Mouse (Mus musculus) adrenal gland, postnatal 36 days (tissue): ENCODE data around the gene Gpm6b. TPM values are rescaled to one million over a fixed set of nuclear protein-coding genes. Genes with fewer than 3 reads are reported as not detected.

Experiments used
- DNase-seq, 2 experiments: peaks; one replicate each; pipeline ENCODE4 v3.0.0; 2021; ENCODE audit warnings: mixed read lengths in 1 of 2
- long read RNA-seq, 2 experiments: library from polyadenylated mRNA; stranded (forward); transcript quantifications; one replicate each; pipeline ENCODE4 v2.0.0; 2021; ENCODE audit warnings: borderline sequencing depth in 2 of 2
- total RNA-seq, 2 experiments: library from RNA; stranded (reverse); gene quantifications; 2 replicates each; pipeline ENCODE4 v1.2.3; 2021

The Gpm6b gene
- total RNA-seq = 1 to 10 TPM; 6.0 to 6.9 TPM
- long read RNA-seq, experiment 1, full-length matches to known transcripts = 7 of 8 reads
- long read RNA-seq, experiment 1, partial matches to known transcripts = 1 of 8 reads
- long read RNA-seq, experiment 1, other reads (novel, unspliced or antisense) = 0 of 8 reads
- long read RNA-seq, experiment 2, full-length matches to known transcripts = 1 of 1 reads
- long read RNA-seq, experiment 2, partial matches to known transcripts = 0 of 1 reads
- long read RNA-seq, experiment 2, other reads (novel, unspliced or antisense) = 0 of 1 reads

DNA sequence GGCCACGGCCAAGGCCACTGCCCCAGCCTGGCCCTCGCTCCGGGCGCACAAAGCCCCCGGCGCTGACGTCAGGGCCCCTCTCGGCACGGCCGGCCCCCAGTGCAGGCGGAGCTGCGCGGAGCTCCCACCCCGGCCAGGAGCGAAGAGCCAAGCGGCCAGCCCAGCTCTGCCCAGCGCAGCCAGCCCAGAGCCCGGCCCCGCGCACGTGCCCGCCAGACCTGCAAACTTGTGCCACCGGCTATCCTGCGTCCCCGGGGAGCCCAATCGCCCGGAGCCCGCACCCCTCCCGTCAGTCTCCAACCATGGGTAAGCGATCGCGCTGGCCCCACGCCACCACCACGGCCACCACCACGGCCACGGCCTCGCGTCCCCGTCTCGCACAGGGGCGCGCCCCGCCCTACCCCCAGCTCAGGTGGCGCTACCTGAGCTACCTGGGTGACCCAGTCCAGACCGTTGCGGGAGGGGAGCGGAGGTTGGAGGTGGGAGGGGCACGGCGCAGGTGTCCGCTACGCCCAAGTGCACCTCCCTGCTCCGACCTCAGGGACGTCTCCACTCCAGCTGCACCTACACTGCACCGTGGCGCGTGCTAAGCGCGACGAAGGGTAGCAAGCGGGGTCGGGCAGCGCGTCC lies at the start of gene Gpm6b:
Gene Gpm6b, plus strand, starts transcription at position 81 of the 630 bp plus-strand sequence.
- peak; percentile 46 to 48 for DNase-seq

DNA sequence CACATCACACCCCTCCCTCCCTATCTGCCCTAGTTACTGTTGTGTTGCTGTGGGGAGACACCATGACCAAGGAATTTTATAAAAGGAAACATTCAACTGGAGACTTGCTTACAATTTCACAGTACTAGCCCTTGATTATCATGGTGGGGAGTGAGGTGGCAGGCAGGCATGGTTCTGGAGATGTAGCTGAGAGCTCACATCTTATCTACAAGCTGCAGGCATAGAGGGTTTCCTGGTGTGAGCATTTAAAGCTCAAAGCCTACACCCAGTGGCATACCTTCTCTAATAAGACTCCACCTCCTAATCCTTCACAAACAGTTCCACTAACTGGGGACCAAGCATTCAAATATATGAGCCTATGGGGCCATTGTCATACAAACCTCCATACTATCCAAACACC lies 42.4 kb upstream of the Gpm6b start:
- no peak for DNase-seq

DNA sequence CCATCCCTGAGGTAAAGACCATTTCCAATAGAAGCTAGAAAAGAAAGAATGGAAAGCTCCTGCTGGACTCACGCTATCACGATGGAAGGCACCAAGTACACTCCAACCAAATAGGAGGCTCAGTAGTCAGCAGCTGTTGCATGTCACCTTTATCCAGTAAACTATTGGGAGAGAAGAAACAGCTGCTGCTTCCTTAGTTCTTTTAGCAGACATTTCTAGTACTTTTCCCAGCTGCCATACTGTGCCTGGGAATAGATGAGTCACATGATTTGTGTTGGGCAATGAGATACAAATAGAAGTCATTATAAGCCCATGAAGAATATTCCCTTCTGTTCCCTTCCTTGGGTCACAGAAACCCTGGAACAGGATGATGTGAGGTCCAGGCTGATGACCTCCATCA lies 40.4 kb upstream of the Gpm6b start:
- DNase-seq = no peak

DNA sequence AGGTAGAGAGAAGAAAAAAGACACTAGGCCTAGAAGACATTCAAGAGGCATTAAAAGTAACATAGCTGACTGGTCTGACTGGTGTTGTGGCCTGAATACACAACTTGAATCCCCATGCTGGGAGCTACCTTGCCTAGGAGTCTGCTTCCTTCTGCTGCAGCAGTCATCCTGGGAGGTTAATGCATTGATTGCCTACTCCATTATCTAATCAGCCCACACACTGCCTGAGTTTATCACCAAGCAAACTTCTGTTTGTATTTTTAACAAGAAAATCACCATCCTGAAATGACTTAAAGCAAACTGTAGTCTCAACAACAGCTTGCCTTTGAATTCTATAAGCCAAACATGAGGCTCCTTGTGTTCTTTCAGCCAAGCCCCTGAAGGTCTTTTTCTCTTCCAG lies 38.9 kb upstream of the Gpm6b start:
- DNase-seq = no peak

DNA sequence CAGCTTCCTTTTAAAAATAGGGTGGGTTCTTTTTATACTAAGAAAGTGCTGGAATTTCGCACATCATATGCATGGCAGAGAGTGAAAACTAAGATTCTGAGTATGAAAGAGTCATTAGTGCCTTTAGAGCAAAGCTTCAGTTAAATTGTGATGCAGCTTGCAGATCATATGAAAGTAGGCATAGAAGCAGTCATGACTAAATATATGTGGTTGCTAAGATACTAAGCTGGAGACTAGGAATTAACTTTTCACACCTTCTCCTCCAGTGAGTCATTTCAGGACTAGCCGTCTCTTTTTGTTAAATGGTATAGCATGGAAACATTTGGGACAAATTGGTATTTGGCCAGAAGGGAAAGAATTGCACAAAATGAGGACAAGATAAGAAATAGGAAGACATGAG lies 24.1 kb upstream of the Gpm6b start:
- no peak for DNase-seq

DNA sequence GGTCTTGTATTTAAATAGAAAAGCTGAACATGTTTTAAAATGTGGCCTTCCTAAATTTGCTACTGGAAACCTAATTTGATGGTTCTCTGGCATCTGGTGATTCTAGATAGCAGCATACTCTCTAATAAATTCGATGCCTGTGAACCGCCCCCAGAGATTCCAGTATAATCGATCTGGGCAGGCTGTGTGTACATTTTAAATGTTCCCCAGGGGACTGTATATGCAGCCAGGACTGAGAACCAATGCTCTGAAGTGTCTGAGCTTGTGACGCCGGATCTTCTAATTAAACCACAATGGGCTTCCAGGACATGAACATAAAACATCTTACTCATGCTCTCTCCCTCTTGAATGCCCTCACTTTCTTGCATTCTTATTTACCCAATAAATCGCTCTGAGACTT lies 22.5 kb upstream of the Gpm6b start:
- no peak for DNase-seq

DNA sequence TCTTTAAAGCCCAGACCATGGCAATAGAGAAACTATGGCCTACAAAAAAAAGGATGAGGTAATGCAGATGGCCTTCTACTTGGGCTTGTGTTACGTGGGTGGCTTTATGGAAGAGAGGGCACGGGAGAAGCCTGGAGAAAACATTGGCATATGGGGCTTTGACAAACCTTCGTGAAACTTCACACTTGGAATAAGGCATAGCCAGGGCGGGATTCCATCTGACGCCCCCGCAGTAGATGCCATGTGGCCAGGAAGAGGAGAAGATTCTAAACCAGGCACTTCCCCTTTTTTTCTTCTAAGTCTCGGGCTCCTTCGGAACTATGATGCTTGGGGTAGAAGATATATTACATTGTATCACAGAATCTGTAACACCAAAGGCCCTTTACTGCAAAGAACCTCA lies 22.0 kb upstream of the Gpm6b start:
- DNase-seq = no peak

DNA sequence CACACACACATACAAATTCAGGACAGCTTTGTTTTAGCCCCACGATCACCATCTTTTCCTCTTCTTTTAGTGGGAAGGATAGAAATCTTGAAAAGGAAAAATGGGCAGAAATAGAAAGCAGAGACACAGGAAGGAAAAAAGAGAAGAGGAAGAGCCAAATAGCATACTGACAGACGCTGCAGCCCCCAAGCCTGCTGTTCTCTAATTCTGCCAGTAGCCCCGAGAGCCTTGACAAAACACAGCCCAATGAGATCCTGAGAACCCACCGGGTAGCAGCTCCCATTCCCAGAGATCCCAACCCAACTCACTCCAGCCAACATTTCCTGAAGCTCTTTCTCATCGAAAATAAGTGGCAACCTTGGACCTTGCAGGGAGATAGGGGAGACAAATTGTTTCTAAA lies 19.4 kb upstream of the Gpm6b start:
- no peak for DNase-seq

DNA sequence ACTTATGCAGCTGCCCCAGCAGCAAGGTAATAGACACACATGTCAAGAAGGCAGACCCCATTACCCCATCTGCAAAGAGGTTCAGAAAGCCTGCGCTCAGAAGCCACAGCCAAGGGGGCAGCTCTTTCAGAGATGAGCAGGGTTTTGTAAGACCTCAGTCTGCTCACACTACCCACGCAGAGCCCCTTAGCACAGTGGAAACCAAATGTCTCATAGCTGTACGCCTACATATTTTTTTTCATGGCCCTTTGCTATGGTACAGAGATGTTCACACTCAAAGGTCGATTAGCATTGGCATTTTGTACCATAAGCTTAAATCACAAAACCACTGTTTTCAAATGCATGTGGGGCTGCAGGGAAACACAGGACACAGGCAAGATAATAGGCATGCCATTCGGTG lies 11.9 kb upstream of the Gpm6b start:
- no peak for DNase-seq

DNA sequence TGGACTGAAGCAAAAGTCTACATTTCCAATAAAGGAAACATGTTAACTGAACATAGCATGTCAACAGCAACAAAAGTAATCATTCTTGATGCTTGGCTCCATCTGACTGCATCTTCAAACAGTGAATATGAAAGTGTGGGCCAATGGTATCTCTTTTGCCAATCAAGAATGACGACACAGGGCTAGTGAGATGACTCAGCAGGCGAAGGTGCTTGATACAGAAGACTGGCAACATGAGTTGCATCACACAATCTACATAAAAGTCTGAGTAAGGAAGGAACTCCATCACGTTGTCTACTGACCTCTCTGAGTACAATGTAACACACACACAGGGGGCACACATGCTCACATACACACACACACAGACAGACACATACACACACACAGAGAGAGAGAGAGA lies 9.0 kb upstream of the Gpm6b start:
- no peak for DNase-seq

DNA sequence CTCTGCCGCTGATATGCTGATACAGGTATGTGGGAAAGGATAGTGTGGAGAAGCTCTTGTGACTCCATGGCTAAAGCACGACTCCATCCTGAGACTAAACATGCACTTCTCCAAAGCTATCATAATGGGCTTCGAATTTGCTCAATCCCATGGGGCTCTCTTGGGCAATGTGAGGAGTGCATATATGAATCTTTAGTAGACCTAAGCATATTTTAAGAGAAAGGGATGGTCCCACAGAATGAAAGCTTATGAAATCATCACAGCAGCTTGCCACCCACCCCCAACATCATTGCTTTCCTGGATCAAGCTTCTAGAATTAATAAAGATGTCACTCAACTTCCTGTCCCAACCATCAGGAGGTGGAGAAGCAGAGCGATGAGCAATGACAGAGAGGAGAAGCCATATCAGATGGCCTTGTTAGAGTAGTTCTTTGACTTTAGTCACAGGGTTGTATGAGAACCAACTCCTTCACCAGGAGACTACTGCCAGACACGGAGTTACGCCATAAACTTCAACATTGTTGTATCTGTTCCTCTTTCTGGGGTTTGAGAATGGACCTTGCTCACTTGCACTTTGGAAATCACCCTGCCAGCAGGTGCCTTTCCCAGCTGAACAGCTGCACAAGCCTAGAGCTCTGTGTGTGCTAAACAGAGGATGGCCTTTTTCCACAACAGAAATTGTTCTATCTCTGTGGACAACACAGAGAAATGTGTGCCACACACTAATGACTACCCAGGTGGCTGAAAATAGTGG lies 8.0 kb upstream of the Gpm6b start:
- DNase-seq = no peak

DNA sequence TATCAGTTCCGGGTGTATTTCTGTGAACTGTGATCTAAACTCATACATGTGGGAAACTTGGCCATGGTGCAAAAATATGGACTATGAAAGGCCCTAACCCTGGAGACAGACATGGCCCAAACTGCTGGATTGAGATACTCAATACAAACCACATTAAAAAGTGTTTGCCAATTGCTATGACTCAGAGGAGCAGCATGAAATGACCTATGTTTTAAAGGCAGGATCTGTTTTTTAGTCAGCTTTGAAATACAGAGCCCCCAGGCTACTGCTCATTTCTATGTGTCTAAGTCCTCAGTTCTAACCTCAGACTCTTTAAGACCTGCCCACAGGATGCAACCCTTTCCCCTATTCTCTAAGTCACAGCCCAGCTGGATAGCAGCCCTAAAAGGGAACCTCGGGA lies 2.6 kb upstream of the Gpm6b start:
- no peak for DNase-seq

DNA sequence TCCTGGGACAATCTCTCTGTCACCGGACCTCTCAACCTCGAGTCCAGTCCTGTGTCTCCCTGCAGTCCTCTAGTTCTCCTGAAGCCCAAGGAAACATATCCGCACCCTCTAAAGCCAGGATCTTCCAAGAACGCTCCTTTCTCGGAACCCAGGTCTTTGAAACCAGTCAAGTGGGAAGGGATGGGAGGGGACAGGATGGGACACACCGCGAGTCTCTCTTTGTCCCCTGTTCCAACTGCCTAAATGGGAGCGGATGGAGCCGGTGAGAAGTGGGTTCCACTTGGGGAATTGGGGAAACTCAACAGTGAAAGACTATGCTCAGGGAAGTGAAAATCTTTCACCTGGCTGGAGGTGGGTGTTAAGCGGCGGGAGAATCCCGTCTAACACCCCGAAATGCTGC lies 809 bp downstream of the Gpm6b start:
- no peak for DNase-seq

DNA sequence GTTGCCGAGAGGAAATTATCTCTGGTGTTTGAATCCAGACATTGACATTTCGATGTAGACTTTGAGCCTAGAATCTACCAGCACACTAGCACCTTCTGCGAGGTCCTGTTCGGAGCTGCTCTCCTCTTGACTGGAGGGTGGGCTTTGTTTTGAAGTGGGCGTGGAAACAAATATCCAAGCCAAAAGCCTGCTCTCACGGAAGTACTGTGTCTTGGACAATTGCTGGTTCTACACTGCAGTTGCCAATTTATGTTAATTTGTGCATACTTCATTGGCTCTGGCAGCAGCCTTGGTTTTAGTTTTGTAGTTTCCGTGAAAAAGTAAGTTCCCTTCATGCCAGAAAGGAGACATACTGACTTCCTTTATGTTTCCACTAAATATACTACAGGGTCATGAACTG lies 2.0 kb downstream of the Gpm6b start:
- DNase-seq = no peak

DNA sequence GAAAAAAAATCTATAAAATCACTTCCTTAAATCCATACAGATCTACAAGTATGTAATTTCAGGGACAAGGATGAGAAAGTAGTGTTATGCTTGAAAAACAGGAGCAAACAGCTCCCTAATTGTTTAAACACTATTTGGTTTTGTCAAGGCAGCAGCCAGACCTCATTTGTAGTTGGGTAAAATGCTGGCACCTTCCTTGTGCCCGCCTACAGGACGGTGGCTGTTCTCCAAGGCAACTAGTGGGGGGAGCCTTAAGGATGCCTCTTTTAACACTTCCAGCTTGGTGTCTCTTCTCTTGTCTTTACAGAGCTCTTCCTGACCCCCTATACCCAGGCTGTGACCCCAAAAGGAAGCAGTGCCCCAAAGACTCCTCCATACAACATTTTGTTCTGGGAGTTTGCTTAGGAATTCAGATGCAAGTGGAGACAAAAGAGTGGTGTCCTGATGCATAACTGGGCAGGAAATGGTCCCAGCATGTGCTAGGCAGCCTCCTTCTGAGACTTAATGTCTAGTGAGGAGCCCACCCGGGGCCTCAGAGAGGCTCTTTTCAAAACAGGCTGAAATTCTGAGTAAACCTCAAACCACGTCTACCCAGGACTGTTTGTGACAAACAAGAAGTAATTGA lies 4.7 kb downstream of the Gpm6b start:
- DNase-seq = no peak

DNA sequence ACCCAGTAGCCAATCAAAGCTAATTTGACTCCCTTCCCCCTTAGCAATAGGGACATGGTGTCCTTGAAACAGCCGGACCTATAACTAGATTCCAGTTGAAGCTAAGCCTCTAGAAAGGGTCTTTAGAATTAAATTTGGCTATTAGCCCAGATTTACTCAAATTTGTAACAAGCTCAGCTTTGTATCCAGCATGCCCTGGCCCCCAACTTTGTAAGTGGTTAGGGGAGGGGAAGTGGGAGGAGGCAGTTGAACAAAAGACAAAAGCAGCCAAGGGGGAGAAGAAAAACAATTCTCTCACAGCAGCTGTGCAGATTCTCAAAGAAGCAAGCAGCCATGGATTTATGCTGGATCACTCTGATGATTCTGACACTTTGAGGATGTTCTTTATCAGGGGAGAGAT lies 32.8 kb downstream of the Gpm6b start:
- no peak for DNase-seq

DNA sequence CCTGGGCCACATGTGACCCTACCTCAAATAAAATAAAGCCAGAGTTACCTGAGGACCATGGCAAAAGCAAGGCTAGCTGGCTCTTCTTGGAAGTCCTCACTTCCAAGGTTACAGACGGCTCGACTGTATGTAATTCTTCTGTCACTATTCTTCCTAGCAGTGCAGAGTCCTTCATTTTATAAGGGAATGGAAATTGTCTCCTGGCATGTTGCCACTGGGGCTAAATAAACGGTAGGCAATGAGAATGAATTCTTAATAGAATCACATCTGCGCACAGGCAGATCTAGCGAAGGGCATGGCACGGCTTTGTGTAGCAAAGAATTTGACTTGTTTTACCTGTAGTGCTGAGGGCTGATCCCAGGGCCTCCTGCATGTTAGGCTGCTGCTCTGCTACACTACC lies 33.9 kb downstream of the Gpm6b start:
- DNase-seq = no peak

DNA sequence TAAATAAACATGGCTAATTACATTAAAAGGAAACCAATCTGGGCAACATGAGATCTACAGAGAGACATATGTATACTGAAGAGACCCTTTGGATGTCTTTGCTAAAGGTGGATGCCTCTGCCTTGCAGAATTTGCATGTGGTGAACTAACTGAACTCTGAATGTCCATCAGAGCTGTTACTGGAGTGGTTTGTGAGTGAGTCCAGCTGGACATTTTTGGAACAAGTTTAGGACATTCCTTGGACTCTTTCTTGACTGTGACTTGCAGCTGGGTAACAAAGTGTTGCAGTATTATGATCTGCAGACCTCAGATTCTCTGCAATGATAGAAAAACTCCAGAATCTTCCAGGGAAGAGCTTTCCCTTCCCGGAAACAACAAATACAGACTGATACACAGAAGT lies 41.1 kb downstream of the Gpm6b start:
- DNase-seq = no peak

DNA sequence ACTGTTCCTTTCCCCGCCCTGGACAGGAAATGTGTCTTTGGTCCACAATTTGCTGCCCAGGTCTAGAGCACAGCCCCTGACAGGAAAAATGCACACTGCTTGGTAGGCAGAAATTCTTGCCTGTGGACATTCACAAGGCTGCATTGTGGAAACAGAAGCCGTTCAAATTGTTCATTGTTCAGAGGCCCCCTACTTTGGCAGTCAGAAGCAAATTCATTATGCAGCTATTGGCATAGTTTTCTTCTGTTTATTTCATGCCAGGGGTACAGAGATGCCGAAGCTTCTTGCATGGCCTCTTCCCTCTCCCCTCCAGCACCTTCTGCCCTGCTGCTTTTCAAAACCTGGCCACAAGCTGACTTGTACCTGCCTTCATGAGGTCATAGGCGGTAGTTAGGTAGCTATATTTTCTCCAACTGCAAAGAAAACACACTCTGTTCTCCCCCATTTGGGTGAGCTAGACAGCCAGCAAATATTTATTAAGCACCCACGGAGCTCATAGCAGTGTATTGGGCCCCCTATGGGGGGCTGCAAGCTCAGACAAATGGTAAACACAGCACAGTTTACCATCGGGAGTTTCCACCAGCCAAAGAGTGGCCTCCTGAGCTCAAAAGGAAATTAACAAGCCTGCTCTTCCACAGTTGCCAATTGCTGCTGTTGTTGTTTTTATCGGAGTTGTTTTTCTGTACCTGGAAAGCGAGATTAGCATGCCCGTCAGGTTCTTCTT lies 48.2 kb downstream of the Gpm6b start:
- no peak for DNase-seq

DNA sequence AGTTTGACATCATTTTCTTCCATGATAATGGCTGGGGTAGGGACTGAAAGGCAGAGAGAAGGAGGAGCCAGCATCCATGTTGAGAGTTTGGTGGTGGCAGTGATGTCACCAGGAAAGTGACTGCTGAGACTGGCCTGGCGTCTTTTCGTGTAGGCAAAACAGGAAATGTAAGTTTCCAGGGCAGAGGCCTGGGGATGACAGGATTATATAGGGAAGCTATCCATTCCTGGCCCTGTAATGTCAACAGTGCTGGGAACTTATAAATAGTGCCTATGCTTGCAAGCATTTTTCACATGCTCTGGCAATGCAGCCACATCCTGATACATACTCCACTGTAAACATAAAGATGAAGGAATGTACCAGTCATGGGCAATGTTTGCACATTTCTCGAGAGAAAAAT lies 52.6 kb downstream of the Gpm6b start:
- DNase-seq = no peak

DNA sequence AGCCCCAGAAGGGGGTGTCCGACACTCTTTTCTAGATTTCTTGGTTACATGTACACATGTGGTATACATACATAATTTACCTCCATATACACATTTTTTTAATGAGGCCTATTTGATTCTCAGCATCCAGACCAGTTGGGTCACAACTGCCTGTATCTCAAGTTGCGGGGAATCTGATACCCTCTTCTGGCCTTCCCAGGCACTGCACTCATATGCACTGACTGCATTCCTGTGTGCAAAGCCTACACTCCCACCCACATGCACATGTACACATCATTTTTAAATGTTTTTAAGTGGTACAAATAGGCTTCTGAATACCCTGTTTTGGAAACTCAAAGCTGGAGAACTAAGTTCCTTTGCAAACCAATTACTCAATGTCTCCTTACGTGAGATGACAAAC lies 54.8 kb downstream of the Gpm6b start:
- no peak for DNase-seq

DNA sequence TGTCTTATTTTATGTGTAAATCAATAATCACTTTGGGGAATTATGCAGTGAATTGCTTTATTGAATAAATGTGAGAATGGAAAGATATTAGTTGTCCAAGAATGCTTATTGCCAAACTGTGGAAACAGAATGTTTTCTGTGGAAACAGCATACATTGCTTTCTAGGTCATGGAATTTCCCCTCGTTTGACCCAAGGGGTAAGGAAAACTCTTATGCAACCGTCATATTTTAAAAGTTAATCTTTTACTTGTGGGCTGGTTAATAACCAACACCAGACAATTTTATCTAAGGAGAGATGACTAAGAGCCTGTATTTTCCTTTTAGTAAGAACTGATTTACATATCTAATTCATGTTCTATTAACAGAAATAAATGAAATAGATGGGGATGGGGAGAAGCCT lies 64.1 kb downstream of the Gpm6b start:
- no peak for DNase-seq

DNA sequence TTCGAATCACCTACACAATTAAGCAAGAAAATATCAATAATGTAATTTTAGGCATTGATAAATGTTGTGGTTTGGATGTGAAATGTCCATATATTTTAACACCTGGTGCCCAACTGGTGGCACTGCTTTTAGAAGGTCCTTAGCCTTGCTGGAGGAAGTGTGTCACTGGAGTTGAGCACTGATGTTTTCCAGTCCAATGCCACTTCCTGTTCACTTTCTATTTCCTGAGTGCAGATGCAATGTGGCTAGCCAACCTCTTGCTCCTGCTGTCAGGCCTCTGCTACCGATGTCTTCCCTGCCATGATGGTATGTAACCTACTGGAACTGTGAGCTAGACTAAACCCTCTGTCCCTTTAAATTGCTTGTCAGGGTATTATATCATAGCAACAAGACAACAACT lies 65.6 kb downstream of the Gpm6b start:
- DNase-seq = no peak
